In the genomic region with DNA sequence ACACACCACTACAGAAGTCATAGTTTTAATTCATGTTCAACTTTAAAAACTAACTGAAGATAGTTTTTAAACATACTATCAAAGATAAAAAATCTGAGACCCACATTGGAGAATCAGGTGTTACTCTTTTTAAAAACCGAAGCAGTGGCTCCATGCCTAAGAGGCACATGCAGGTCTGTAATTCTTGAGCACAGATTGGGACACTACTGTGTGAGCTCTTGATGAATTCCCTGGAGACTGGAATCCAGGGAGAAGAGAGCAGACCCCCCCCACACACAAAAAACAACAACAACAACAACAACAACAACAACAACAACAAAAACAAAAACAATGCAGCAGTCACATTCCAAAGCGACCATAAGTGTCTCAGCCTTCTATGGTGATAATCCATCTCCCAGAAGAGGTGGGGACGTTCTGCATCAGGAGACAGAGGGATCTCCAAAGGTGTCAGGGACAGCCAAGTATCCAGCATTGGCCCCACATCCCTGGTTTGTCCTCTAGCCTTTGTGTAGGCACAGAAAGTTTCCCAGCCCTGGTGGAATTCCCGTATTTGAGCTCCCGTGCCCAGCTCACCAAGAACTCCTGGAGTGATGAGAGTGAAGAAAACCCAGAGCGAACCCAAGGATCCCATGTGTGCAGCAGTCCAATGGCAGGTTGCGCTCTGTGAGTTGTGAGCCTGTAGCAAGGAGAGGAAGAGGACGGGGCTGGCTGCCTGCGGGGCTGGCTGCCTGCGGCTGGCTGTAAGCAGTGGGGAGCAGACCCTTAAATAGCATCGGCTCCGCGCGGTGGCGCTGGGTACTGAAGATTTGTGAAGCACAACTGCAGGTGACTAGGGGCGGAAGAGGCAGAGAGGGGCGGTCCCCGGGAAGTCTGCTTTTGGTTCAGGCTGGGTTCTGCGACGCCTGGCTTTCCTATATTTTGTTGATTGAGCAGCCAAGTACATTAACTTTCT, we compare ENCODE assay signal across 8 mouse cellular contexts. TPM values are rescaled to one million over a fixed set of nuclear protein-coding genes. Genes with fewer than 3 reads are reported as not detected.
DNase-seq lines count a peak whose midpoint lies in the region; ATAC-seq and TF ChIP-seq lines count a peak whose summit lies in the region.

TSS of gene Cr2 (minus strand) at position 737 of the 952 bp plus-strand sequence.

- DNase-seq in adrenal gland, adult (ENCODE audit: inconsistent age in 2 of 2, low spot score in 1 of 2) = peak; percentile 14 to 46
- no peak for DNase-seq in adrenal gland, adult 8-10 months
- DNase-seq in embryo, embryonic 9.5 days (ENCODE audit: extremely low spot score) = peak; percentile 77
- DNase-seq in heart, adult 8-10 months (ENCODE audit: low spot score) = peak; percentile 3
- DNase-seq in kidney, adult 18-20 months = peak; percentile 31
- DNase-seq in limb, embryonic 10.5 days (ENCODE audit: low spot score) = peak; percentile 85

- H3K27ac ChIP-seq in limb, embryonic 10.5 days = no peak within 1 kb of the TSS
- H3K27ac ChIP-seq in midbrain, embryonic 13.5 days = no peak within 1 kb of the TSS
- H3K27ac ChIP-seq in small intestine, adult 2 months (ENCODE audit: insufficient read depth, low read depth, low read length) = no peak within 1 kb of the TSS

- 10% methylated on average over 20 of the region's 20 CpGs for WGBS in limb, embryonic 10.5 days
- 7% methylated on average over 20 of the region's 20 CpGs for WGBS in midbrain, embryonic 13.5 days
- 7% methylated on average over 20 of the region's 20 CpGs for WGBS in small intestine, adult 2 months

- no peak for TF ChIP-seq CTCF in small intestine, adult 2 months (IDR thresholded peaks at IDR 0.05; ENCODE audit: extremely low read depth, insufficient read length, insufficient replicate concordance, low read depth, low read length)

- no peaks in the 10 kb centered on the region for H3K9me3 ChIP-seq in limb, embryonic 10.5 days (replicated peaks)
- no peaks in the 10 kb centered on the region for H3K9me3 ChIP-seq in midbrain, embryonic 13.5 days

- peaks cover 4% of the 10 kb centered on the region; the same call in 1 of the 2 replicates for H3K27me3 ChIP-seq in limb, embryonic 10.5 days (ENCODE audit: low read depth, poor library complexity, severe bottlenecking)
- no peaks in the 10 kb centered on the region for H3K27me3 ChIP-seq in midbrain, embryonic 13.5 days
- H3K27me3 ChIP-seq in small intestine, adult 2 months (ENCODE audit: control insufficient read depth, insufficient read depth, low read length) = no peaks in the 10 kb centered on the region

- TF ChIP-seq POLR2A in small intestine, adult 2 months (IDR thresholded peaks at IDR 0.05; ENCODE audit: low read depth, low read length) = no peak

- H3K4me2 ChIP-seq in midbrain, embryonic 13.5 days (replicated peaks) = peak within 1 kb of the TSS; percentile 64

- no peaks in the 10 kb centered on the region for H3K4me1 ChIP-seq in limb, embryonic 10.5 days
- H3K4me1 ChIP-seq in midbrain, embryonic 13.5 days (replicated peaks) = peaks cover 6% of the 10 kb centered on the region; the same call in 1 of the 2 replicates
- H3K4me1 ChIP-seq in small intestine, adult 2 months (ENCODE audit: control insufficient read depth, insufficient read depth, insufficient read length, low read length) = 0 out of 2 replicates have a peak, but pooled peaks cover 2% of the 10 kb centered on the region

- ATAC-seq in midbrain, embryonic 13.5 days = peak; percentile 100

- no peaks in the 10 kb centered on the region for H3K36me3 ChIP-seq in limb, embryonic 10.5 days
- no peaks in the 10 kb centered on the region for H3K36me3 ChIP-seq in midbrain, embryonic 13.5 days
- no peaks in the 10 kb centered on the region for H3K36me3 ChIP-seq in small intestine, adult 2 months (ENCODE audit: control insufficient read depth, insufficient read depth, low read length)

- H3K4me3 ChIP-seq in limb, embryonic 10.5 days = peak within 1 kb of the TSS; percentile 37
- peak within 1 kb of the TSS; percentile 36 for H3K4me3 ChIP-seq in midbrain, embryonic 13.5 days (replicated peaks)
- peak within 1 kb of the TSS; percentile 47 for H3K4me3 ChIP-seq in small intestine, adult 2 months (ENCODE audit: low read depth, low read length)

- peak within 1 kb of the TSS; percentile 57 for H3K9ac ChIP-seq in midbrain, embryonic 13.5 days (replicated peaks)

RNA-seq across cellular contexts. Expression of gene Cr2, which starts in this region (rescaled TPM):
- total RNA-seq in adrenal gland, adult 8-10 months (2022) = under 1 TPM in 3 of 4 experiments, not detected in 1; 0.12 to 0.27 (median 0.12) TPM
- total RNA-seq in heart, adult 8-10 months (2022) = under 1 TPM in 3 of 4 experiments, not detected in 1; 0.09 to 0.29 (median 0.27) TPM
- 0.59 and 0.78 TPM in 2 replicates for polyA plus RNA-seq in limb, embryonic 10.5 days (2016; fragmentation: Nextera tagmentation; extraction: Ambion mirVana)
- polyA plus RNA-seq in midbrain, embryonic 13.5 days (2015; fragmentation: Nextera tagmentation; extraction: Ambion mirVana) = 0.50 and 0.58 TPM in 2 replicates
- polyA plus RNA-seq in small intestine, adult 2 months (2012; rRNA removed) = 0.37 and 0.58 TPM in 2 replicates

Comparison
In these comparisons a context has a peak if more than half of its experiments do, and no peak if none do; other contexts are left out.
1. Peak in DNase-seq in heart, adult 8-10 months; RNA of the gene not detected or under 1 TPM.
2. Peak in DNase-seq and H3K4me3 ChIP-seq in limb, embryonic 10.5 days; RNA of the gene not detected or under 1 TPM.
3. Peak in ATAC-seq, H3K4me3 ChIP-seq, H3K9ac ChIP-seq and H3K4me2 ChIP-seq in midbrain, embryonic 13.5 days; RNA of the gene not detected or under 1 TPM.